Mouse (Mus musculus) CH12.LX (cell line): ENCODE data around the gene Abcb9. TPM values are rescaled to one million over a fixed set of nuclear protein-coding genes. Genes with fewer than 3 reads are reported as not detected.
A peak's percentile ranks its signal among the peaks of the same experiment; 100 is the strongest.

ENCODE experiments used
- DNase-seq: peaks from one replicate; pipeline ENCODE4 v3.0.0-alpha.2; 2013; ENCODE audit errors: extremely low read depth
- H3K27ac ChIP-seq: 2 replicates; pipeline ENCODE4 v1.5.1; 2012; ENCODE audit warnings: low read depth, mild to moderate bottlenecking, control low read depth, moderate library complexity; ENCODE audit not compliant: insufficient read depth
- H3K27me3 ChIP-seq: replicated peaks from 2 replicates; pipeline ENCODE3; 2012; ENCODE audit warnings: inconsistent platforms
- H3K36me3 ChIP-seq, 2 experiments: replicated peaks in 1 of 2; 2 replicates each; pipeline versions ENCODE3 to v1.6.1; 2012; ENCODE audit warnings: inconsistent platforms in 1 of 2, low read length in 1 of 2, mild to moderate bottlenecking in 1 of 2, mixed read lengths in 1 of 2, moderate library complexity in 1 of 2; ENCODE audit not compliant: control insufficient read depth in 1 of 2, insufficient read depth in 1 of 2
- H3K4me1 ChIP-seq, 2 experiments: 2 replicates each; pipeline ENCODE4 v1.6.1; 2012; ENCODE audit warnings: inconsistent platforms in 1 of 2, moderate library complexity in 1 of 2; ENCODE audit not compliant: insufficient read depth in 2 of 2, control insufficient read depth in 1 of 2
- H3K4me2 ChIP-seq: 2 replicates; pipeline ENCODE4 v1.6.1; 2012; ENCODE audit warnings: low read depth, mild to moderate bottlenecking, control low read depth; ENCODE audit not compliant: poor library complexity, insufficient read depth, severe bottlenecking
- H3K4me3 ChIP-seq, 3 experiments: fragments of 150-350 bp in 1 of 3; sonication (generic) in 1 of 3; replicated peaks in 1 of 3; 2 replicates each; pipeline versions ENCODE3 to v1.5.1; 2011 to 2012; ENCODE audit warnings: low read depth in 2 of 3, low read length in 2 of 3, mild to moderate bottlenecking in 2 of 3, moderate library complexity in 2 of 3, control low read depth in 1 of 3, improper control_type of control experiment in 1 of 3, inconsistent platforms in 1 of 3, mixed read lengths in 1 of 3; ENCODE audit not compliant: poor library complexity in 1 of 3
- H3K79me2 ChIP-seq: replicated peaks from 2 replicates; pipeline ENCODE4 v1.6.1; 2012; ENCODE audit warnings: mild to moderate bottlenecking, moderate library complexity; ENCODE audit not compliant: control insufficient read depth, poor library complexity, insufficient read depth, severe bottlenecking; ENCODE audit errors: extremely low read depth
- H3K9ac ChIP-seq: 2 replicates; pipeline ENCODE4 v1.6.1; 2012; ENCODE audit warnings: low read depth, mild to moderate bottlenecking, control low read depth, moderate library complexity; ENCODE audit not compliant: insufficient read depth
- H3K9me3 ChIP-seq: replicated peaks from 2 replicates; pipeline ENCODE3; 2012; ENCODE audit warnings: low read length, inconsistent platforms, mixed read lengths
- CHD1 ChIP-seq: IDR thresholded peaks from 2 replicates; pipeline ENCODE4 v1.6.1; 2012; ENCODE audit warnings: low read depth, low read length, improper control_type of control experiment, inconsistent platforms
- ETS1 ChIP-seq: conservative IDR thresholded peaks from 2 replicates; pipeline ENCODE4 v1.6.1; 2012; ENCODE audit warnings: low read depth, mild to moderate bottlenecking, inconsistent platforms, low read length, improper control_type of control experiment, moderate library complexity
- IRF4 ChIP-seq: IDR thresholded peaks from 2 replicates; pipeline ENCODE4 v1.6.1; 2014; ENCODE audit warnings: low read depth, mild to moderate bottlenecking, inconsistent platforms, low read length, improper control_type of control experiment
- MEF2A ChIP-seq: IDR thresholded peaks from 2 replicates; pipeline ENCODE4 v1.6.1; 2014; ENCODE audit warnings: low read depth, mild to moderate bottlenecking, inconsistent platforms, low read length, improper control_type of control experiment, borderline replicate concordance
- MXI1 ChIP-seq: IDR thresholded peaks from 2 replicates; pipeline ENCODE4 v1.6.1; 2011; ENCODE audit warnings: mild to moderate bottlenecking, low read depth, low read length, improper control_type of control experiment
- NELFE ChIP-seq: IDR thresholded peaks from 2 replicates; pipeline ENCODE4 v1.6.1; 2011; ENCODE audit warnings: low read depth, low read length, improper control_type of control experiment
- NRF1 ChIP-seq: IDR thresholded peaks from 2 replicates; pipeline ENCODE4 v1.6.1; 2014; ENCODE audit warnings: low read depth, mild to moderate bottlenecking, inconsistent platforms, low read length, improper control_type of control experiment, moderate library complexity
- PAX5 ChIP-seq: IDR thresholded peaks from 2 replicates; pipeline ENCODE4 v1.6.1; 2012; ENCODE audit warnings: low read length, inconsistent platforms, mixed read lengths
- POLR2A ChIP-seq: IDR thresholded peaks from 2 replicates; pipeline ENCODE4 v1.6.1; 2011; ENCODE audit warnings: low read depth, mild to moderate bottlenecking, improper control_type of control experiment, low read length
- POLR2AphosphoS2 ChIP-seq: IDR thresholded peaks from 2 replicates; pipeline ENCODE4 v1.6.1; 2011; ENCODE audit warnings: low read depth, low read length, improper control_type of control experiment
- SIN3A ChIP-seq: IDR thresholded peaks from 2 replicates; pipeline ENCODE4 v1.6.1; 2012; ENCODE audit warnings: low read length, improper control_type of control experiment, inconsistent platforms
- TCF12 ChIP-seq: IDR thresholded peaks from 2 replicates; pipeline ENCODE4 v1.6.1; 2014; ENCODE audit warnings: low read depth, mild to moderate bottlenecking, inconsistent platforms, low read length, improper control_type of control experiment
- ZMIZ1 ChIP-seq: IDR thresholded peaks from 2 replicates; pipeline ENCODE4 v1.6.1; 2012; ENCODE audit warnings: low read depth, mild to moderate bottlenecking, inconsistent platforms, low read length, improper control_type of control experiment
- dilution Hi-C: fragments of 300-500 bp; cut with MboI; formaldehyde crosslinking; loops from 2 replicates; pipeline ENCODE4 v1.14.3; 2020; ENCODE audit warnings: low sequenced_read_pairs; ENCODE audit not compliant: extremely low pct_unique_long_range_greater_than_20kb, extremely low pct_ligation_motif_present
- in situ Hi-C: fragments of 300-500 bp; cut with MboI; formaldehyde crosslinking; loops from 3 replicates; pipeline ENCODE4 v1.14.3; 2019; ENCODE audit warnings: low sequenced_read_pairs, low pct_ligation_motif_present, low pct_unique_long_range_greater_than_20kb, mixed read lengths
- polyA plus RNA-seq: library from polyadenylated mRNA; unstranded; fragments of >175 nt; gene quantifications from 2 replicates; pipeline ENCODE4 v1.2.1, GENCODE M21; 2012; ENCODE audit warnings: low read depth; ENCODE audit not compliant: insufficient read length
- total RNA-seq, 2 experiments: library from RNA; depleted of rRNA; stranded (reverse); fragments of 300-350 nt in 1 of 2; fragments of >200 nt in 1 of 2; gene quantifications; 2 replicates each; pipeline ENCODE4 v1.2.3; 2012 to 2014

Gene Abcb9
- total and polyA plus RNA-seq, 3 experiments = 0.44 to 1.4 (median 0.98) TPM

GRCm38 (mm10) chr5:124102326-124102725 is 6.7 kb upstream of the Abcb9 start:
- no peak overlapping the region for H3K4me3 ChIP-seq
- in situ Hi-C loops (no loop called here), dilution Hi-C loops (no loop called here)
- TF ChIP-seq IRF4 (no peak), POLR2A (0 out of 2 replicates have a peak, but pooled peaks have one; percentile 23)
- peak; percentile 29 for DNase-seq
- H3K36me3 ChIP-seq = peaks cover 20 to 34% of the 10 kb centered on the region in 2 experiments
- H3K4me2 ChIP-seq = no peak overlapping the region
- H3K27ac ChIP-seq = no peak overlapping the region
- peaks cover 10% of the 10 kb centered on the region for H3K79me2 ChIP-seq
- no peaks in the 10 kb centered on the region for H3K4me1 ChIP-seq
- no peaks in the 10 kb centered on the region for H3K27me3 ChIP-seq
- no peak overlapping the region for H3K9ac ChIP-seq
- H3K9me3 ChIP-seq = peaks cover 10% of the 10 kb centered on the region

DNA sequence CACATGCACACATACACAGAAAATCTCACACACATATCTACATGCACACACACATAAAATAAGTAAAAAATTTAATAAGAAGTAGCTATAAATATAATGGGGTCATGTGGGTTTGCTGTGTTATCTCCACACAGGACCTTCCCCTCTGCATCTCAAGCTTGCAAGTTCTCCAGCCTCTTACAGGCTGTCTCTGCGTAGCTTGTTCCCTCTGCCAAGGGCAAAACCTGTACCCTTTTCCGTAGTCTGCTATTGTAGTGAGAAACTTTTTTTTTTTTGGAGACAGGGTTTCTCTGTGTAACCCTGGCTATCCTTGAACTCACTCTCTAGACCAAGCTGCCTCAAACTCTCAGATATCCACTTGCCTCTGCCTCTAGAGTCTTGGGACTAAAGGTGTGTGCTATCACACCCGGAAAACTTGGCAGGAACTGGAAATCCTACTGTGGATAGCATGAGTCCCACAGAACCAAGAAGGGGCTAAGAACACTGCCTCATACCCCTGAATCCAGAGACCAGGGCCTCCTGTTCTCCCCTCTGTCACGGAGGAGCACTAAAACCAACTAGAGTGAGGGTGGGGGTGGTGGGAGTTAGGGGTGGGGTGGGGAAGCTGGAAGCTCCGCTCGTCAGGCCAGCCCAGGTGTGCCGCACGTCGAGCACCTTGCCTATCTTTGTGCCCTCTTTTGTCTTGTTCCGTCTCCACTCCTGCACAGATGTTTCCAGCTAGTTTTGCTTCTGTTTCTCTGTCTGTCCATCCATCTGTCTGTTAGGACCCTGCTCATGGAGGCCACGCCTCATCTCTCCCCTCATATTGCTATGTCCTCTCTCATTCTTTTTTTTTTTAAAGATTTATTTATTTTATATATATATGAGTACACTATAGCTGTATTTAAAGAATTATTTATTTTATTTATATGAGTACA is 4.8 kb upstream of the Abcb9 start:
- no peak overlapping the region for H3K4me3 ChIP-seq
- dilution Hi-C loops = no loop called here
- DNase-seq = no peak
- H3K4me2 ChIP-seq = no peak overlapping the region
- no peak overlapping the region for H3K9ac ChIP-seq
- H3K79me2 ChIP-seq = peaks cover 10% of the 10 kb centered on the region
- in situ Hi-C loops = no loop called here
- peaks cover 10% of the 10 kb centered on the region for H3K9me3 ChIP-seq
- no peak overlapping the region for H3K27ac ChIP-seq
- peak; percentile 72; the same call in 1 of the 2 replicates for TF ChIP-seq POLR2AphosphoS2
- TF ChIP-seq ZMIZ1 = no peak
- TF ChIP-seq CHD1 = no peak
- no peaks in the 10 kb centered on the region for H3K27me3 ChIP-seq
- peaks cover 0 to 1% of the 10 kb centered on the region in 2 experiments; a peak in 2 of 4 replicates for H3K4me1 ChIP-seq
- H3K36me3 ChIP-seq = peaks cover 20 to 46% of the 10 kb centered on the region in 2 experiments

- Histone ChIP-seq H3K27ac (no peak overlapping the region), H3K4me3 (no peak overlapping the region), H3K9ac (no peak overlapping the region), H3K27me3 (peaks cover 2% of the 10 kb centered on the region), H3K4me2 (no peak overlapping the region), H3K9me3 (peaks cover 10% of the 10 kb centered on the region), H3K36me3 (peaks cover 15 to 50% of the 10 kb centered on the region in 2 experiments), H3K79me2 (peaks cover 5% of the 10 kb centered on the region), H3K4me1 (peaks cover 0 to 8% of the 10 kb centered on the region in 2 experiments; a peak in 2 of 4 replicates)
- no peak for TF ChIP-seq MEF2A
- TF ChIP-seq IRF4 = no peak
- TF ChIP-seq PAX5 = no peak
- TF ChIP-seq ETS1 = no peak
- no peak for TF ChIP-seq POLR2AphosphoS2
- no peak for TF ChIP-seq POLR2A
- no peak for TF ChIP-seq NELFE
- no peak for TF ChIP-seq NRF1
- TF ChIP-seq SIN3A = no peak
- no peak for TF ChIP-seq MXI1
- no peak for TF ChIP-seq TCF12
- no peak for DNase-seq
- dilution Hi-C loops = no loop called here
- in situ Hi-C loops = no loop called here
Observed at GRCm38 (mm10) chr5:124098923-124099322, 3.3 kb upstream of the Abcb9 start.
